Mouse (Mus musculus) intestine, postnatal 0 days (tissue): ENCODE data around the gene Maml3. TPM values are rescaled to one million over a fixed set of nuclear protein-coding genes. Genes with fewer than 3 reads are reported as not detected.

Experiments
- ATAC-seq: fragments of 200-750 bp; cut with Nextera tagmentation; 2 replicates; pipeline ENCODE4 v1.8.0; 2017; ENCODE audit warnings: mild to moderate bottlenecking, moderate TSS enrichment, moderate library complexity
- H3K27ac ChIP-seq: fragments of 300-500 bp; sonication (generic); 2 replicates; pipeline ENCODE4 v1.5.1; 2014; ENCODE audit warnings: mild to moderate bottlenecking, low read depth, low read length, moderate library complexity
- H3K27me3 ChIP-seq: fragments of 300-500 bp; sonication (generic); replicated peaks from 2 replicates; pipeline ENCODE4 v1.6.1; 2014; ENCODE audit warnings: low read length, mixed read lengths; ENCODE audit not compliant: control insufficient read depth, insufficient read depth
- H3K36me3 ChIP-seq: fragments of 300-500 bp; sonication (generic); 2 replicates; pipeline ENCODE4 v1.6.1; 2014; ENCODE audit warnings: mild to moderate bottlenecking, moderate library complexity; ENCODE audit not compliant: control insufficient read depth, insufficient read depth
- H3K4me1 ChIP-seq: fragments of 300-500 bp; sonication (generic); replicated peaks from 2 replicates; pipeline ENCODE4 v1.6.1; 2014; ENCODE audit warnings: antibody characterized with exemption, low read length, mixed read lengths; ENCODE audit not compliant: control insufficient read depth, insufficient read depth
- H3K4me2 ChIP-seq: fragments of 300-500 bp; sonication (generic); replicated peaks from 2 replicates; pipeline ENCODE4 v1.6.1; 2014; ENCODE audit warnings: low read depth, mild to moderate bottlenecking, moderate library complexity
- H3K4me3 ChIP-seq: fragments of 300-500 bp; sonication (generic); 2 replicates; pipeline ENCODE4 v1.5.1; 2014; ENCODE audit warnings: low read depth, low read length
- H3K9ac ChIP-seq: fragments of 300-500 bp; sonication (generic); 2 replicates; pipeline ENCODE4 v1.6.1; 2014; ENCODE audit warnings: mild to moderate bottlenecking, low read depth, low read length
- H3K9me3 ChIP-seq: fragments of 300-500 bp; sonication (generic); 2 replicates; pipeline ENCODE4 v1.6.1; 2016; ENCODE audit warnings: mixed run types; ENCODE audit not compliant: control insufficient read depth
- CTCF ChIP-seq: sonication (generic); IDR thresholded peaks from 2 replicates; pipeline ENCODE4 v1.5.1; 2016; ENCODE audit warnings: low read depth, mild to moderate bottlenecking, control low read depth, antibody characterized with exemption, moderate library complexity
- WGBS: fragments of 180-500 bp; shearing (Covaris S2); extraction: QIAGEN DNeasy Blood & Tissue Kit; methylation state at CpG from one replicate; pipeline ENCODE4 v1.1.7; 2014; 5-methylcytosine and 5-hydroxymethylcytosine counted together
- polyA plus RNA-seq: library from polyadenylated mRNA; unstranded; fragments of >200 nt; fragmentation: Nextera tagmentation; extraction: Ambion mirVana; gene quantifications from 2 replicates; pipeline ENCODE4 v1.2.1, GENCODE M21; 2015

The Maml3 gene
- polyA plus RNA-seq, 1 experiment from 2014 or later, result 2.0 TPM

DNA sequence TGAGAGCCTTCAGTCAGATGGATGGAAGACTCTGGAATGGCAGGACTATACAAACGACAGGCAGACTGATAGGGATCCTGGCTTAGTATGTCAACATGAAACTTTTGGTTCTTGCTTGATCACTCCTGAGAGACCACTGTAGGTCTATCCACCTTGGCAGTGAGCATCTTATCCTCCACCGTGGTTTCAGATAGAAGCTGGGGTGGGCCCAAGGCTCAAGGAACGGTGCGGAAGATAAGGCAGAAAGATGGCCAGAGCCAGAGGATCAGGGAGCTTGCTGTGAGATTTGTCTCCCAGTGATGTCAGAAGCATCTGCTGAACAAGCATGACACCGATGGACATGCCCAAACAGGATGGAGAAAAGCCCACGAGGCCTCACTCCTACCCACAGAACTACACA is 362.5 kb downstream of the Maml3 start:
- 90% methylated on average over 6 of the region's 6 CpGs for WGBS
- ATAC-seq, result no peak

GRCm38 (mm10) chr3:51741824-51742223 is 363.1 kb downstream of the Maml3 start:
- no peak for ATAC-seq
- Histone ChIP-seq H3K4me3 (no peak overlapping the region), H3K27me3 (no peaks in the 10 kb centered on the region), H3K36me3 (no peaks in the 10 kb centered on the region), H3K9me3 (no peaks in the 10 kb centered on the region), H3K4me2 (no peak overlapping the region), H3K27ac (no peak overlapping the region), H3K4me1 (no peaks in the 10 kb centered on the region), H3K9ac (no peak overlapping the region)
- 65% methylated on average over 10 of the region's 10 CpGs for WGBS
- TF ChIP-seq CTCF, result peak; percentile 40

More for the DNA sequence above, 362.5 kb downstream of the Maml3 start:
- H3K4me2 ChIP-seq, result no peak overlapping the region
- H3K36me3 ChIP-seq, result no peaks in the 10 kb centered on the region
- no peaks in the 10 kb centered on the region for H3K27me3 ChIP-seq
- no peak for TF ChIP-seq CTCF
- H3K9ac ChIP-seq, result no peak overlapping the region
- no peak overlapping the region for H3K4me3 ChIP-seq
- no peaks in the 10 kb centered on the region for H3K9me3 ChIP-seq
- no peak overlapping the region for H3K27ac ChIP-seq
- no peaks in the 10 kb centered on the region for H3K4me1 ChIP-seq

DNA sequence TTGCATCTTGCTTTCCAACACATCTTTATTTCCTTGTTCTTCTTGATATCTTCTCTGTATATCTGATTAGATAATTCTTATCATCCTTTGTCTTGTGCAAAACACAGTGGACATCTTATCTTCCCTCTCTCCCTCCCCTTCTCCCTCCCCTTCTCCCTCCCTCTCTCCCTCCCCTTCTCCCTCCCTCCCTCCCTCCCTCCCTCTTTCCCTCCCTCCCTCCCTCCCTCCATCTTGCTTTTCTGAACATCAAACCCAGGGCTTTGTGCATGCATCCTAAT is 365.1 kb downstream of the Maml3 start:
- Histone ChIP-seq H3K36me3 (no peaks in the 10 kb centered on the region), H3K4me2 (no peak overlapping the region), H3K9me3 (no peaks in the 10 kb centered on the region), H3K27ac (no peak overlapping the region), H3K4me3 (no peak overlapping the region), H3K4me1 (no peaks in the 10 kb centered on the region), H3K9ac (no peak overlapping the region), H3K27me3 (no peaks in the 10 kb centered on the region)
- no peak for ATAC-seq
- no peak for TF ChIP-seq CTCF

DNA sequence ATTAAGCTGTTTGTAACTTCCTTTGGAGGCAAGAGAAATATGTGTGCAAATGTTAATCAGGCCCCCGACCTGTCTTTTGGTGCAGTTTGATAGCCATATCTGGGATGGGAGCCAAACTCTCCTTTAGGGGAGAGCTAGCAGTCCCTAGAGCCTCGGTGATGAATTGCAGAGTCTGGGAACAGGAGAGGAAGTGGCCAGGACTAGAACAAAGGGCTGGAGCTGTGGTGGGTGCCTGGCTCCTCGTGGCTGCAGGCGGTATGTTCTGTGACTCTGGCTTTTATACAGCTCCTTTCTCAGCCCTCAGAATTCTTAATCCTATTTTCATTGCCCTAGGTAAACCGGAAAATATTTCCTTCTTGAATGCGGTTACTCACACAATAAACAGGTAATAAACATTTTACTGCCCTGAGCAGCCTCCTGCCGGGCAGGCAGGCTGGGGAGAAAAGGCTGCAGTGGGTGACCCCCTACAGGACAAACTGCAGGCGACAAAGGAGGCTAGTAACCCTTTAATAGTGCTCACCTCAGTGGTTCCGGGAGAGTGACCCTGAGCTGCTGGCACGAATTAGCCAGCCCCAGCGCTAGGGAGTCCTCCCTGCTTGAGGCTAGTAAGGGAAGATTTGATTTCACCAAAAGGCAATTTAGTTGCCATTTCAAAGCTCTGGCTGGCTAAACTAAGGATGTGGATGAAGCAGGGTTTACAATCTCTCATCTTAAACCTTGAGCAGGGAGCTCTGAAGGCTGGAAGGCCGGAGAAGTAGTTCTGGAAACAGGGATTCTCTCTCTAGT is 365.6 kb downstream of the Maml3 start:
- ATAC-seq, result peak; percentile 71
- Histone ChIP-seq H3K9ac (no peak overlapping the region), H3K4me2 (peak overlapping the region; percentile 47), H3K9me3 (no peaks in the 10 kb centered on the region), H3K4me1 (no peaks in the 10 kb centered on the region), H3K27me3 (no peaks in the 10 kb centered on the region), H3K27ac (no peak overlapping the region), H3K4me3 (no peak overlapping the region), H3K36me3 (no peaks in the 10 kb centered on the region)
- WGBS, result 14% methylated on average over 12 of the region's 12 CpGs
- TF ChIP-seq CTCF, result peak; percentile 44

DNA sequence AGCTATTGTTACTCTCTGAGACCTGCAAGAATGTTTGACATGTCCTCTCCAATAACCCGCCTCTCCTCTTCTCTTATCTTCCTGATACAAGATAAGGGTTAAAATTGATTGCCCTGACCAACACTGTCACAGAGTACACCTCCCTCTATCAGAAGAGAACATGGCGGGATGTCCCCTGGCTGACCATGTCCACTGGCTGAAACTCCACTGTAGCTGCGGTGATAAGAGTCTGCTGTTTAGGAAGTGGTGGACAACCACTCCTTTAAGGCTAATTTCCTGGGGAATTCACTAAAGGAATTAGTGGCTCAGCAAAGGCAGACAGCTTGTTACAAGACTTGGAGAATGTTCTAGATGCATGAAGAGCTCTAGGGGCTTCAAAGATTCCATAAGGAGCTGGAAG is 371.2 kb downstream of the Maml3 start:
- Histone ChIP-seq H3K4me2 (no peak overlapping the region), H3K9ac (no peak overlapping the region), H3K36me3 (no peaks in the 10 kb centered on the region), H3K4me3 (no peak overlapping the region), H3K4me1 (no peaks in the 10 kb centered on the region), H3K27ac (no peak overlapping the region), H3K9me3 (no peaks in the 10 kb centered on the region), H3K27me3 (no peaks in the 10 kb centered on the region)
- TF ChIP-seq CTCF, result no peak
- ATAC-seq, result no peak
- 53% methylated on average over 3 of the region's 3 CpGs for WGBS

DNA sequence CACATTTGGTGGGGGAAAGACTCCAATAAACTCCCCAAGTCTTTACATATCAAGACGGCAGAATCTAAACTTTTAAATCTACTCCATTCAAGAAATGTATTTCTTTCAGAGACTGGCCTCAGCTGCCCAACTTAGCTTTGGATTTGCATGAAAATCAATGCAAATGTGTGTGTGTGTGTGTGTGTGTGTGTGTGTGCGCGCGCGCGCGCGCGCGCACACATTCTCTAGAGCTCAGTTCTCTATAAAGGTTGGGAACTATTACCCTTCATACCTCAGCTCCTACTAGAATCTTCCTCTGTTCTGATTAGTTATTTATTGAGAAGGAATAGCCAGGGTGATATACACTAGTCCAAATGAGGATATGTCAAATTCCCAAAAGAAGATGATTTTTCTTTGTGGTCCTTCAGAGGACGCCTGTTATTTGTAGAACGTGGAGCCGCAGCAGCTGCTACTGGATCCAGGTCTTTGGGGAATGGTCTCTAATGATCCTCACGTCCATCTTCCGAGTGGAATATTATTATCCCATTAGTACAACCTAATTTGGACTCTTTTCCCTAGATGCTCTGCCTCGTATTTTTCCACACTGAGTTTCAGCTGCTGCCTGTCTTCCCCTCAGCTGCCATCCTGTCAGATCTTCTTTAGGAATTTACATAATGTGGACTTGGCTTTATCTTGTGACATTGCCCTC is 372.8 kb downstream of the Maml3 start:
- no peak overlapping the region for H3K9ac ChIP-seq
- no peaks in the 10 kb centered on the region for H3K27me3 ChIP-seq
- no peak overlapping the region for H3K4me2 ChIP-seq
- no peak overlapping the region for H3K27ac ChIP-seq
- no peak for TF ChIP-seq CTCF
- no peaks in the 10 kb centered on the region for H3K4me1 ChIP-seq
- 91% methylated on average over 16 of the region's 16 CpGs for WGBS
- ATAC-seq, result no peak
- H3K9me3 ChIP-seq, result no peaks in the 10 kb centered on the region
- H3K36me3 ChIP-seq, result no peaks in the 10 kb centered on the region
- H3K4me3 ChIP-seq, result no peak overlapping the region
